Comparison of ENCODE assay signal across 8 mouse cellular contexts in the genomic region with DNA sequence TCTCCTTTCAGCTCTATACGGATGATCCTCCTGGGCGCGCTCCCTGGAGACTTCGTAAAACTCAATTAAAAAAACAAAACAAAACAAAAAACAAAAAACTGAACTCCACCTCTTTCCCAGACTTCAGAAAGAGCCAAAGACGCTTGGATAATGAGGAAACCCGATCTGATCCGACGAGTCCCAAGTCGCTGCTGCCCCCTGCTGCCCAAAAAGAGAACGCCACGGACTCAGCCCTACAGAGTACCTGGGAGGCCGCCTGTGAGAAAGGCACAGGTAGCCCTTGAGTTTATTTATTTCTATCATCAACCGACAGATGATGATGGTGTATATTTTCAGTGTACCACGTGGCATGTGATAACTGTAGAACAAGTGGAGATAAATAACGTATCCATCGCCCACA. TPM values are rescaled to one million over a fixed set of nuclear protein-coding genes. Genes with fewer than 3 reads are reported as not detected.
DNase-seq lines count a peak whose midpoint lies in the region; ATAC-seq lines count a peak whose summit lies in the region.

No protein-coding gene starts in this region.

- 5% methylated on average over 16 of the region's 16 CpGs for WGBS in limb, embryonic 10.5 days
- 4% methylated on average over 16 of the region's 16 CpGs for WGBS in midbrain, embryonic 16.5 days

- H3K27me3 ChIP-seq in limb, embryonic 10.5 days (ENCODE audit: low read depth, poor library complexity, severe bottlenecking), result peaks cover 47% of the 10 kb centered on the region
- 0 out of 2 replicates have a peak, but pooled peaks cover 7% of the 10 kb centered on the region for H3K27me3 ChIP-seq in midbrain, embryonic 16.5 days (ENCODE audit: control insufficient read depth, insufficient read depth, low read depth, low read length)

- H3K4me2 ChIP-seq in midbrain, embryonic 16.5 days (ENCODE audit: low read length), result no peak overlapping the region; the same call in 1 of the 2 replicates

- peak overlapping the region; percentile 31; the same call in 1 of the 2 replicates for H3K4me3 ChIP-seq in limb, embryonic 10.5 days
- H3K4me3 ChIP-seq in midbrain, embryonic 16.5 days (ENCODE audit: low read depth, low read length), result no peak overlapping the region

- no peak overlapping the region for H3K27ac ChIP-seq in limb, embryonic 10.5 days
- no peak overlapping the region for H3K27ac ChIP-seq in midbrain, embryonic 16.5 days (ENCODE audit: low read length)

- H3K36me3 ChIP-seq in limb, embryonic 10.5 days, result no peaks in the 10 kb centered on the region
- no peaks in the 10 kb centered on the region for H3K36me3 ChIP-seq in midbrain, embryonic 16.5 days (ENCODE audit: control insufficient read depth, insufficient read depth, low read length)

- no peaks in the 10 kb centered on the region for H3K9me3 ChIP-seq in limb, embryonic 10.5 days (replicated peaks)
- no peaks in the 10 kb centered on the region for H3K9me3 ChIP-seq in midbrain, embryonic 16.5 days (replicated peaks; ENCODE audit: control insufficient read depth, low read length, poor library complexity, severe bottlenecking)

- ATAC-seq in cerebellum, adult (ENCODE audit: insufficient number of reproducible peaks, low FRiP score, low TSS enrichment), result no peak
- ATAC-seq in midbrain, embryonic 16.5 days, result peak; percentile 49; the same call in 1 of the 2 replicates

- peaks cover 34% of the 10 kb centered on the region for H3K4me1 ChIP-seq in limb, embryonic 10.5 days
- H3K4me1 ChIP-seq in midbrain, embryonic 16.5 days (ENCODE audit: control insufficient read depth, insufficient read depth, low read length), result peaks cover 15% of the 10 kb centered on the region

- DNase-seq in cerebellum, adult 11 months, result peak; percentile 77
- DNase-seq in embryo, embryonic 9.5 days (ENCODE audit: extremely low spot score), result peak; percentile 76
- DNase-seq in gastrocnemius, postnatal 4 days (ENCODE audit: low spot score in 2 of 2), result peak; percentile 60 to 69
- peak; percentile 90 for DNase-seq in kidney, adult 18-20 months
- peak; percentile 89 for DNase-seq in limb, embryonic 10.5 days (ENCODE audit: low spot score)
- DNase-seq in spleen, postnatal 36 days (ENCODE audit: low spot score in 2 of 2), result peak; percentile 57

- H3K9ac ChIP-seq in midbrain, embryonic 16.5 days (ENCODE audit: low read depth, low read length), result no peak overlapping the region

RNA-seq across cellular contexts. Expression of gene Rplp1, which starts 14.5 kb away (rescaled TPM):
- 1,000 to 10,000 TPM; 2,037 to 2,325 TPM for total RNA-seq in gastrocnemius, postnatal 4 days (2021)
- 1,122 and 1,351 TPM in 2 replicates for polyA plus RNA-seq in limb, embryonic 10.5 days (2016; fragmentation: Nextera tagmentation; extraction: Ambion mirVana)
- 818 and 819 TPM in 2 replicates for polyA plus RNA-seq in midbrain, embryonic 16.5 days (2015; fragmentation: Nextera tagmentation; extraction: Ambion mirVana)

RNA-seq across cellular contexts. Expression of gene Kif23, which starts 46.8 kb away (rescaled TPM):
- total RNA-seq in gastrocnemius, postnatal 4 days (2021), result 10 to 100 TPM; 39.2 to 41.4 TPM
- polyA plus RNA-seq in limb, embryonic 10.5 days (2016; fragmentation: Nextera tagmentation; extraction: Ambion mirVana), result 102 and 117 TPM in 2 replicates
- 10.1 and 12.9 TPM in 2 replicates for polyA plus RNA-seq in midbrain, embryonic 16.5 days (2015; fragmentation: Nextera tagmentation; extraction: Ambion mirVana)
